ENCODE assay signal across 28 mouse cellular contexts in genomic region chr11:22515061-22515460, GRCm38 (mm10).
"Had no signal": no experiment of that assay in that cellular context is flagged by ENCODE, and none has a peak within 500 bp of the region (broad histone marks: within the 10 kb centered on the region; RNA-seq: fewer than 3 reads in every experiment).

No protein-coding gene starts in this region.

- DNase-seq: gastrocnemius, adult 2 months; gastrocnemius, postnatal 10 days; gastrocnemius, postnatal 25 days; heart, adult 11 months; heart, adult 2 months; heart, postnatal 14 days; heart, postnatal 36 days; kidney, adult 18-20 months; kidney, adult 8-10 months; kidney, postnatal 10 days; kidney, postnatal 25 days; kidney, postnatal 4 days; left cerebral cortex, postnatal 4 days had no signal

- H3K4me1 ChIP-seq: hindbrain, embryonic 13.5 days; intestine, embryonic 15.5 days; limb, embryonic 13.5 days; limb, embryonic 15.5 days; liver, embryonic 12.5 days had no signal

- H3K4me2 ChIP-seq: heart, embryonic 11.5 days; heart, embryonic 13.5 days; heart, embryonic 15.5 days; hindbrain, embryonic 13.5 days; hindbrain, embryonic 15.5 days; intestine, embryonic 15.5 days; limb, embryonic 13.5 days; limb, embryonic 15.5 days; liver, embryonic 12.5 days had no signal

- H3K4me3 ChIP-seq: gastrocnemius, adult 2 months; heart, adult 2 months; heart, embryonic 13.5 days; heart, embryonic 15.5 days; hindbrain, embryonic 10.5 days; hindbrain, embryonic 13.5 days; hindbrain, embryonic 15.5 days; intestine, embryonic 15.5 days; layer of hippocampus, adult 2 months; left cerebral cortex, adult 2 months; limb, embryonic 13.5 days; limb, embryonic 15.5 days; liver, embryonic 12.5 days had no signal

- H3K36me3 ChIP-seq: intestine, embryonic 15.5 days had no signal

- ATAC-seq: hindbrain, postnatal 0 days; inflammation-experienced regulatory T-cells, adult 6 months; intestine, embryonic 15.5 days; intestine, postnatal 0 days; liver, embryonic 12.5 days had no signal

- H3K27me3 ChIP-seq: heart, embryonic 13.5 days; heart, embryonic 15.5 days; hindbrain, embryonic 13.5 days; hindbrain, embryonic 15.5 days; intestine, embryonic 15.5 days; limb, embryonic 13.5 days; limb, embryonic 15.5 days; liver, embryonic 12.5 days had no signal

- H3K9me3 ChIP-seq: heart, embryonic 15.5 days; intestine, embryonic 15.5 days; limb, embryonic 15.5 days; liver, embryonic 12.5 days had no signal

- H3K9ac ChIP-seq: heart, embryonic 13.5 days; heart, embryonic 15.5 days; hindbrain, embryonic 13.5 days; hindbrain, embryonic 15.5 days; intestine, embryonic 15.5 days; limb, embryonic 13.5 days; limb, embryonic 15.5 days; liver, embryonic 12.5 days had no signal

- H3K27ac ChIP-seq: gastrocnemius, adult 2 months; heart, adult 2 months; heart, embryonic 13.5 days; heart, embryonic 15.5 days; hindbrain, embryonic 10.5 days; hindbrain, embryonic 13.5 days; hindbrain, embryonic 15.5 days; hindbrain, postnatal 0 days; intestine, embryonic 15.5 days; layer of hippocampus, adult 2 months; left cerebral cortex, adult 2 months; limb, embryonic 13.5 days; limb, embryonic 15.5 days; liver, embryonic 12.5 days had no signal
